Mouse (Mus musculus) liver, embryonic 14.5 days (tissue): ENCODE measurements around the gene Fkbp14.

Source experiments
- CTCF ChIP-seq: IDR thresholded peaks from 2 replicates; pipeline ENCODE4 v1.5.1; 2016; ENCODE audit warnings: antibody characterized with exemption, low read depth, control low read depth
- EP300 ChIP-seq: IDR thresholded peaks from 2 replicates; pipeline ENCODE4 v1.6.1; 2016; ENCODE audit warnings: antibody characterized with exemption, low read depth

- no peak for TF ChIP-seq CTCF
- TF ChIP-seq EP300: no peak
Measured at GRCm38 (mm10) chr6:54639877-54640276, 42.8 kb upstream of the Fkbp14 start.
